Mouse (Mus musculus) ES-CJ7 (cell line): ENCODE data around the gene Klhdc7b.

Experiments
- DNase-seq: peaks from one replicate; pipeline ENCODE4 v3.0.0; 2011; ENCODE audit warnings: low read depth, low spot score

Gene Klhdc7b

DNA sequence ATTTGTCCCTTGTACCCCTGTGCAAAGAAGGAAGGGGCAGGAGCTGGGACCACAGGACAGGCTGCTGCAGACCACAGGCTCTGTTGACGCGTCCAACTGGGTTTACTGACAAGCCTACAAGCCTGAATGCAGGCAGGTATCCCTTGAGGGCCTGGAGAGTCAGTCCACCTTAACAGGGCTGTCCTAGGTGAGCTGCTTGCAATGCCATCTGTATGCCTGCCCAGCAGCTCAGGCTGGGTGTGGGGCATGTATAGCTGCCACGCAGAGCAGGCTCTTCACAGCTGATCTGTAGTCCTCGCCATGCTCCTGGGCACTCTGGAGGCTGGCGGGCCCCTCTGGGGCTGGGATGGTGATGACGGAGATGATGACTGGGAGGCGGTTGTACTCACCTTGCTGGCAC, at the start of gene Klhdc7b:
TSS of gene Klhdc7b (plus strand) at position 301 of the 400 bp plus-strand sequence.
- no peak for DNase-seq

DNA sequence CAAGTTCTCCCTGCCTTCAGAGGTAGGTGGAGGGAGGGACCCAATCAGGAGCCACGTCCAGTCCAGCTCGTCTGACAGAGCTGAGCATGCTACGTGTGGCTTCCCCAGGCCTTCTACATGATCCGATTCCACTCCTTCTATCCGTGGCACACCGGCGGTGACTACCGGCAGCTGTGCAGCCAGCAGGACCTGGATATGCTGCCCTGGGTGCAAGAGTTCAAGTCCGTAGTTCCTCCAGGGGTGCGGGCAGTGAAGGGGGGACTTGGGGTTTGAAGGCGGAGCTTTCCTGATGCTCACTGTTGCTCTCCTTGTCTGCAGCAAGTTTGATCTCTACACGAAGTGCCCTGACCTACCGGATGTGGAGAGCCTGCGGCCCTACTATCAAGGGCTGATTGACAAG, 48.3 kb upstream of the Klhdc7b start:
- no peak for DNase-seq

DNA sequence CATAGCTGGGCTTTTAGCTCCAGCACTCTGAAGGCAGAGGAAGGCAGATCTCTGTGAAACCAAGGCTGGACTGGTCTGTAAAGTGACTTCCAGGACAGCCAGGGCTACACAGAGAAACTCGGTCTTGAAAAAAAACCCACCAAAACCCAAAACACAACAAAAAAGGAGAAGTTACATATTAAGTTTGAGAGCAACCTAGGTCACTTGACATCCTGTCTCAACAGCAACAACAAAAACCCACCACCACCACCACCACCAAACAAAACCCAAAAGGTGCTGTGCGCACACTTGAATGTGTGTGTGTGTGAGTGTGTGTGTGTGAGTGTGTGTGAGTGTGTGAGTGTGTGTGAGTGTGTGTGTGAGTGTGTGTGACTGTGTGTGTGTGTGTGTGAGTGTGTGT, 45.0 kb upstream of the Klhdc7b start:
- no peak for DNase-seq

DNA sequence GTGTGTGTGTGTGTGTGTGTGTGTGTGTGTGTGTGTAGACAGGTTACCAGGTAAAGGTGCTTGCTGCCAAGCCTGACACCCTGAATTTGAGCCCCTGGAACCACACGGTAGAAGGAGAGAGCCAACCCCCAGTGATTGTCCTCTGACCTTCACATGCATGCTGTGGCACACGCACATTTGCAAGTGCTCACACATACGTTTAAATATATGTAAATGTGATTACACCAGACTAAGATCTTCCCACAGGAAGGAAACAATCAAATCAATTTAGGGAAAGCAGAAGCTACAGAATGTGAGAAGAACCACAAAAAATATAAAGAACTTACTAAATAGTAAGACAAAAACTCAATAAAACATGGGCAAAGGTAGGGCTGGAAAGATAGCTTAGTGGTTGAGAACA, 44.6 kb upstream of the Klhdc7b start:
- no peak for DNase-seq

DNA sequence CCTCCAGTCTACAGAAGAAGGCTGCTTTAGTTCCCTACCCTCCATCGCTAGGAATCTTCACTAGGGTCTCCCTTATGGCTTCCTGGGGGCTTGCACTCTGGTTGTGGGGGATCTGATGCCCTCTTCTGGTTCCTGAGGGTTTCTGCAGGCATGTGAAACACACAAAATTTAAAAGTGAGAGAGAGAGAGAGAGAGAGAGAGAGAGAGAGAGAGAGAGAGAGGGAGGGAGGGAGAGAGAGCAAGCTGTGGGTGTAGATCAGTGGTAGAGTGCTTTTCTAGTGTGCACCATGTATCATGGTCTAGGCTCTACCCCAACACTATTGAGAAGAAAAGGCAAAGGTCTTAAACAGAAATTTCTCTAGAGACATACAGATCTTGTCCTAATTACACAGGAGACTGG, 43.0 kb upstream of the Klhdc7b start:
- no peak for DNase-seq

DNA sequence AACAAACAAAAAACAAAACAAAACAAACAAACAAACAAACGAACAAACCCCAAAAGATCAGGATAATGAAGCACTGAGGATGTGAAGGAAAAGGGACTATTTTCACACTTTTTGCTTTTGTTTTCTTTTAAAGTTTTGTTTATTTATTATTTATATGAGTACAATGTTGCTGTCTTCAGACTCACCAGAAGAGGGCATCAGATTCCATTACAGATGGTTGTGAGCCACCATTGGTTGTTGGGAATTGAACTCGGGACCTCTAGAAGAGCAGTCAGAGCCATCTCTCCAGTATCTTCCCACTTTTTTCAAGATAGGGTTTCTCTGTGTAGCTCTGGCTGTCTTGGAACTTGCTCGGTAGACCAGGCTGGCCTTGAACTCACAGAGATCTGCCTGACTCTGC, 41.4 kb upstream of the Klhdc7b start:
- DNase-seq: no peak

DNA sequence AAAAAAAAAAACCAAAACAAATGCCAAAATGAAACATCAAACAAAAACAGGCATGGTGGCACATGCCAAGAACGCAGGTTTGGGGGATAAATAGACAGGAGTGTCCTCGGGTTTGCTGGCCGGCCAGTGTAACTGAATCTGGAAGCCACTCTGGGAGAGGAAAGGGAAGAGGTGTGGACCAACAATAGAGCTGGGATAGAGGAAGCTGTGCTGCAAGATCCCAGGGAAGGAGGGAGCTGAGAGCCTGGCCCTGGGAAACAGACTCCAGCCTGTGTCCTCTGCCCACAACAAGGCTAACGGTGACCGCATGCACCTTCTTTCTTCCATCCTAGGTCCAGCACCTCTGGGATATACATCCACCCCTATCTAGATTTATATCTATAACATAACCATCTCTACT, 34.3 kb upstream of the Klhdc7b start:
- DNase-seq: no peak

DNA sequence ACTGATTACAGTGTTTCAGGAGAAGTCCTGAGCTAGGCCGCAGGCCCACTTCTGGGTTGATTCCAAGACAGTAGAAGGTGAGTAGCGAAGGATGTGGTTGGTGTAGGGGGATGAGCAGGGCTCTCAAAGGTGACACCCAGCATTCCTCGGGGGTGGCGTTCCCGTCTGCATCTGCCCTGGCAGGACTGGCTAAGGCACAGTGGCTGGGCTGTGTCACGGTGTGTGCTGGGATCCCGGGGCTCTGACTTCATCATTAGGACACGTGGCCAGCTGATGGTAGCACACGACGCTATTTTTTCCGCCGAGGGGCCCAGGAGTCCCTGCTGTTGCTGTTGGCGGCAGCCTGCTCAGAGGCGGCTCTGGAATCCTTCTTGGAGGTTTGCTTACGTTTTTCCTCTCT, 33.4 kb upstream of the Klhdc7b start:
- no peak for DNase-seq

DNA sequence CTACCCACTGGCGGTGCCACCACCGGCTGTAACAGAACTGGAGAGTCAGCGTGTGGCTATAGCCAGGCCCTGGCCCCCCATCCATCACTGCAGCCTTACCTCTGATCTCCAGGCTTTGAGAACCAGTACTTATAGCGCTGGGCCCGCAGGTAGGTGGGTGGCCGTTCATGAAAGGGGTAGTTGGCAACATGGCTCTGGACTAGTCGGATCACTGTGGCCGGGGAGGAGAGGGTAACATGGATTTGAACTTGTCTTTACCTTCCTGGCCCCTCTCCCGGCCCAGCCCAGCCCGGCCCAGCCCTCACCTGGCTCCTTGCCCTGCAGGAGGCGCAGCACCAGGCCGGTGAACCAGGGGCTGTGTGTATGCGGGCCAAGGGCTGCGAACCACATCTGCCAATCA, 32.7 kb upstream of the Klhdc7b start:
- DNase-seq: no peak

DNA sequence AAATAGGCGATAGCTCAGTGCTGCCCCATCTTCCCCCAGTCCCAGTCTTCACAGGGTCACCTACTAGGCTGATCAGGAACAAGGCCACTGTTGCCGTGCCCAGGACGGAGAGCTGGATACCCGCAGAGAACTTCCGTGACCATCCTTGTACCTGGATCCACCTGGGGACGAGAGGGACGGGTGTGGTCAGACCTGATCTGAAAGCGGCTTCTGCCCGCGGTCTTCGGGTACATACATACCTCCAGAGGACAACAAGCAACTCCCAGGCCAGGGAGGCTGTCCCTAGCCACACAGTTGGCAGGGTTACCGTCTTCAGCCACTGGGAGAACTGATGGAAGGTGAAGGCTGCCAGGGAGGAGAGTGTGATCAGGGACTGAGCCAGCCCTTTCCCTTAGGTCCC, 31.9 kb upstream of the Klhdc7b start:
- no peak for DNase-seq

DNA sequence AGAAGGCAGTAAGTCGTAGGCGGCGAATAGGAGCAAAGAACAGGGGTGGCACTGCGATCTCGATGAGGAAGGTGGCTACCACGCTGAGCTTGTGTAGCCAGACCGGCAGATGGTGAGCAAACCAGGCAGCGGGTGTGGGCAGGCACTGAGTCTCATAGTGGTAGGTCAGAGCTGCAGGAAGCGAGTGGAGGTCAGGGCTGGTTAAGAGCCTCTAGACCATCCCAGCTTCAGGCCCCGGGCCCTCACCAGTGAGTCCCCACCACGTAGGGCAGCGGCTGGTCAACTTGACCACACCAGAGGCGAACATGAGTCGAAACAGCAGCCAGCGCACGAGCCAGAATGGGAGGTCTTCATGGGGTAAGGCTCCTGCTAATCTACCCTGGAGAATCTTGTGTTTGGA, 30.9 kb upstream of the Klhdc7b start:
- DNase-seq: no peak

DNA sequence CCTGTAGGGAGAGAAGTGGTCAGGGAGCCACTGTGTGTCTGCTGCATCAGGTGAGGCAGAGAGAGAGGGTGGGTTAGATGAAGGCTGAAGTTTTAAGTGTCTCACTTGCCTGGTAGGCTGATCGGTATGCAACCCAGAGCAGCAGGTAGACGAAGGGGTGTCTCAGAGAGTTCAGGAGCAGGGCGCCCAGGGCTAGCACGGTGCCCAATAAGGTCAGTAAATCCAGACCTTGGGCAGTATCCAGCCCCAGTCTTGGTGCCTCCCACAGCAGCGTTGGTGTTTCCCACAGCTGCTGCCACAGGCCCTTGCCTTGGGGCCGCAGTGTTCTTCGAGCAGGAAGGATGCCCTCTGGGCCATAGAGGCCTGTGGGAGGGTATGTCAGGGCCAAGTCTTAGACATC, 30.3 kb upstream of the Klhdc7b start:
- no peak for DNase-seq

DNA sequence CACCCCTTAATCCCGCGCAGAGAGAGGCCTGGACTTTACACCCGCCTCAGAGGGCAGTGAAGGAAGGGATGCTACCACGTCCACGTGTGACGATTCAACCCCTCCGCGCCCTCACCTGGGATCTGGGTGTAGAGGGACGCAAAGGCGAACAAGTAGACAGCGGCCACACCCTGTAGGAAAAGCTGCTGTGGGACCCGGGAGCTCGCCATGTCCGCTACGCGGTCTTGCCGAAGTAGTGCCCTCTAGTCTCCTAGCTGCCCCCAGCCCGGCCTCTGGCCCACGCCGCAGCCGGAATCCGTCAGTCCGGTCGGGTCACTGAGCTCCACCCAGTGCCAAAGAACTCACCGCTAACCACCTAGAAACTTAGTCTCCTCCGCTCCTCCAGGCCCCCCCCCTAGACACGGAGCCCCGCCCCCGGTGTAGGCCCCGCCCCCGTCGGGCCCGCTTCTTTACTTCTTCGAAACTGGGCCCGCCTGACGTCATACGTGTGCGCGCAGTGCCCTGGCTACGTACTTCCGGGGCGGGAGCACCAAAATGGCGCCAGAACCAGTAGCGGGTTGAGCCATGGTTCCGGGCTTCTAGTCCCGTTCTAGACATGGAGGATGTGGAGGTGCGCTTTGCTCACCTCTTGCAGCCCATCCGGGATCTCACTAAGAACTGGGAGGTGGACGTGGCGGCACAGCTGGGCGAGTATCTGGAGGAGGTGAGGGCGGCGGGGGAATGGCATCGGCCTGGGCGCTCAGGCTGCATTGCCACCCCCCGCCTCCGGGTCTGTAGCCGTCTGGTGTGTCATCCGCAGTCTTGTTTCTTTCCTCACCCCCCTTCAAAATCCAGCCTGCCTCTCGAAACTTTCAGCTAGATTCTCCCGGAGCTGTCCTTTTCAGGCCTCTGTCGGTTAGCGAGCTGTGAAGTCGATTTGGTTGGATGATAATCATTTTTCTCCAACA, 29.2 kb upstream of the Klhdc7b start, which contains the start of the genes Lmf2 and Ncaph2:
TSS of gene Lmf2 (minus strand) at position 419 of the 947 bp plus-strand sequence.
TSS of gene Ncaph2 (plus strand) at position 479 of the 947 bp plus-strand sequence.
- DNase-seq: peak; percentile 96

DNA sequence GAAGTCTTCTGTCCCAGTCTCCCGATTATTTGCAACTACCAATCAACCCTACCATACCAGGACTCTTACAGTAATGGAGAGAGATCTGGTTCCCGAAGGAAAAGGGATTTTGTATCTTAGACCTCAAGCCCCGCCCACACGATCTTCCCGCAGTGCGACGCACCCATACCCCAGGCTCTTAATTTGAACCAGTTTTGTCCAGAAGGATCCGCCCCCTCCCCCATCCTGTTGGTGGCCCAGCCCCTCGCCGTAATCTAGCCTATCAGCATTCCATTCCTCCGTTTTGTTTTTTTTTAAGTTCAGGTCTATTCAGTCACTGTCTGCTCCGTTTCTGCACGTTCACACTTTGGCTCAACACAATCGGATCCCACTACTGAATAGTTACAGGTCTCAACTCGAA, 28.3 kb upstream of the Klhdc7b start:
- peak; percentile 98 for DNase-seq

DNA sequence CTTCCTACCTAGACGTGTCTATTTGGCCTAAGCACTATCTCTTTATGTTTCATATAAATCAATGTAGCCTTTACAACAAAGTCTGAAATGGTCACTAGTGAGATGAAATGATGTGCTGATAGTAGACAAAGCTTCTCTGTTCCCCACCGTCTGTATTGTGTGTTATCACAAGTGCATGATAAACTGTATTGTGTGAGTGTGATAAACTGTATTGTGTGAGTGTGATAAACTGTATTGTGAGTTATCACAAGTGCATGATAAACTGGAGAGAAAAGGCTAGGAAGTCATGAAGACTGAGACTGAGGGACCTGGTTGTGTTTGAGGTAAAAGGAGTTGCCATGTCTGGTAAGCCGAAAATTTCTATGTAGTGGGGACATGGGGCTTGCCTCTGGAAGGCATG, 25.9 kb upstream of the Klhdc7b start:
- DNase-seq: no peak

DNA sequence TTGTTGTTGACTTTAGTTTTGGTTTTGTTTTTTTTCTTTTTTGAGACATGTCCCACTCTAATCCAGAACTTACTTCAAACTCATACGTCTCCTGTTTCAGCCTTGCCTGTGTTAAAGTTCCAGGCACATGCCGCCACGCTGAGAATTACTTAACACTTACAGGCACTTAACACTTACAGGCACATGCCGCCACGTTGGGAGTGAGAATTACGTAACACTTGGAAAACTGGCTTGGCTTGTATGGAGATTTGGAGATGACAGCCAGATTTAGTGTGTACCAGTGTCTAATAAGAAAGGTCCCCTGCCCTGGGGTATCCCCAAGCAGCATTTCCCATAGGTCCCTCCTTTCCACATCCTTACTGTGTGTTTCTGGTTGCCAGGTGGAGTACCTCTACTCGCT, 21.7 kb upstream of the Klhdc7b start:
- no peak for DNase-seq

DNA sequence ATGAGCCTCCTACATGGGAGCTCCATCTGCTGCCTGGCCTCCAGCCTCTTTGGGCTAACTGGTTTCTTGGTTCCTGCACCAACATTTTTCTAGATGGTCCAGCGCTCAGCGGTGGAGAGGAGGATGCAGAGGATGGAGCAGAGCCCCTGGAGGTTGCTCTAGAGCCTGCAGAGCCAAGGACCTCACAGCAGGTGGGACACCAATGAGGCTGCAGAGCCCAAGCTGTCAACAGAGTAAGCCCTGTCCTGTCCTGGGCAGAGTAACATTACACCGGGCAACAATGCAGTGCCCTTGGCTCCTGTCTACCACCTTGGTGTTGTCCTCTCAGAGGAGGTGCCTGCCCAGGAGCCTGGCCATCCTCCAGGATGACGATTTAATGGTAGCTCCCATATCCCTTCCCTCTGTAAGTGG, 19.6 kb upstream of the Klhdc7b start:
- no peak for DNase-seq

DNA sequence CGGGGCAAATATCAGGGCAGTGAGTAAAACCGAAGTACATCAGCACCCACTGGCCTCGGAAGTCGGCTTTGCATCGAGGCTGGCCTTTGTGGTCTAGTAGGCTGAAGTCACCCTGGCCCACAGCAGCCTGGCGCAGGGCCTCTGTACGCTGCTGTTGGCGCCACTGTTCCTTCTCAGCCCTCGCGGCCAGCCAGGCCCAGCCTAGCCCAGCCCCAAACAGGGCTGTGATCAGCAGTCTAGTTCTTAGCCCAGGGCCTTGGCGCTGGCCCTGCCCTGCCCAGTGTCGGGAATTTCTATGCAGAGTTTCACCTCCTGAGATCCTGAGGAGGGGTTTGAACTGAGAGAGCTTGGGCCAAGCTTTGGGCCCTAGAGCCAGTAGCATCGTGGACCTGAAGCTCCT, 12.6 kb upstream of the Klhdc7b start:
- no peak for DNase-seq

DNA sequence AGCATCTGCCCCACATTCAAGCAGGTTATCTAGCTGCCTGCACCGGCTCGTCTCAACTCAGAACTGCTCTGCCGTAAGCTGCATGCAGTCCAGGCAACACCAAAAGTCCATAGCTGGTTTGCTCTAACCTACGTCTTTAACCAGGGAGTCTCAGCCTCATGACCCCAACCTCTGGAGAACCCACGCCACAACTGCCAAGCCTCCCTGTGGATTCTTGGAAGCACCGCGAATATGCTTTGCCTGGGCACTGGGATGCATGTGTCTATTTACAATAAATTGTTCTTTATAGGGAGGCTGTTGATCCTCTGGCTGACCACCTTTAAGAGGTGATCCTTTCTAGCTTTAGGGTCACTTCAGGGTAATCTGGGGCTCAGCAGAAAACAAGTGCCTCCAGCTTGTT, 12.2 kb upstream of the Klhdc7b start:
- DNase-seq: no peak

DNA sequence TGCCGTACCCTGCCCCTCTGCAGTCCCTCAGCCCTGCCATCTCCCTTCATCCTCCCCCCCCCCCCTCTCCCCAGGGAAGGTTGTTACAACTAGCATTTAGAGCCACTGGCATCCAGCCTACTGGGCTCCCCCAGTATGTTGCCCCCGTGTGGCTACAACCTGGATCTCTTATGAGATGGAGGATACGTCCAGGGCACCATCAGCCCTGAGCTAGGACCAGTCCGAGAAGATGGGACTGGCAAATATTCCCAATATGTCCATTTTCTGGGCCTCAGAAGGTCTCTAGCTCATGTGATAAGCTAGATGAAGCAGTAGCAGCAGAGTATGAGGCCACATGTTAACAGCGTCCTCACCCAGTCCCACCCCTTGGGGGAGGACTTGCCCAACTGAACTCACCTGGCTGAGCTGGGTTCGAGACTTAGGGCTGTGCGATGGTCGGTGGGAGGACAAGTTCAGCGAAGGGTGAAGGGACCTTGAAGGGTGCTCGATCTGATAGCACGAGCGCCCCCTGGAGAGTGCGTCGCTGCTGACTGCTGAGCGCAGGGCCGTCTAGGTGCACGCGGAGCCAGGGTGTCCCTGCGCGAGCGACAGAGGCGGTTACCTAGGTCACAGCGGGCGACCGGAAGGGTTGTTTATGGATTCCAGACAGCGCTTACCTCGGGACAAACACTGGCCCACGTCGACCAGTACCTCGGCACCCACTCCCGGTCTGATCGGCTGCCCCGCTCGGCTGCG, 11.5 kb upstream of the Klhdc7b start:
- peak; percentile 94 for DNase-seq

DNA sequence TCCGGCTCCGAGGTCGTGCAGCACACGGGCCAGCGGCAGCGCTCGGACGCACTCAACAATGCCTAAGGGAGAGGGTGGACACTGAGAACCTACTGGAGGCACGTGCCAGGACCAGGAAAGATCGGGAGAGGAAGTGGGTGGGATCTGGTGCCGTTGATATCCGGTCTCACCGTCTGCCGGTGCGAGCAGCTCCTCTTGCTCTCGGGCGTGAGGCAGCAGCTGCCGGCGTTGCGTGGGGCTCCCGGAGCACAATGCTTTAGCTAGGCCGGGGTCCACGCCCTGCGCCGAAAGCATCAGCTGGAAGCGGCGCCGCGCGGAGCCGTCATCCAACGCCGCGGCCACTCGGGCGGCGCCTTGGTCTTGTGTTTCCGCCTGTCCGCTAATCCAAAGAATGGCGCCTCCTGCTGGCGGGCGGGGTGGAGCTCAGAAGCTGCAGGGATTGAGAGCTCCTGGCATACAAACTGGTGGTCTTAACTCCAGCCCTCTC, 10.9 kb upstream of the Klhdc7b start, which contains the start of gene Sco2:
TSS of gene Sco2 (minus strand) at position 85 of the 487 bp plus-strand sequence.
- DNase-seq: peak; percentile 93

DNA sequence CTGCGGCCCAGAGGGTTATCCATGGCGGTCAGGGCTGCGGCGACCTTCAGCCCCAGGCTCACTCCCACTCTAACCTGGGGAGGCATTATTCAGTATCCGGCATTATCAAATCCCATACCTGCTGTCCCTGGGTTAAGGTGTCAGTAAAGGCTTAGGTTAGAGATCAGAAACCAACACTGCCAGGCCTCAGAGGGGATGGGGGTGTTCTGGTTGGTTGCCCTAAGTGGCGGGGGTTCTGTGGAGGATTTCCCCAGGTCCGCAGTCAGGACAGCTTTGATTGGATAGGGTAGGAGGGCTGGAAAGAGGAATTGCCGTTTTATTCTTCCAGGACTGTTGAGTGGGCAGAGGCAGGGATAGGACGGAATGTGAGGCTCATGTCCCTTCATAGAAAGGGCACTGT, 10.4 kb upstream of the Klhdc7b start:
- no peak for DNase-seq
